Mouse (Mus musculus) liver, embryonic 14.5 days (tissue): ENCODE data around the gene Soat2. TPM values are rescaled to one million over a fixed set of nuclear protein-coding genes. Genes with fewer than 3 reads are reported as not detected.

Experiments used
- ATAC-seq: fragments of 200-750 bp; cut with Nextera tagmentation; 2 replicates; pipeline ENCODE4 v1.8.0; 2017; ENCODE audit warnings: moderate number of reproducible peaks, mild to moderate bottlenecking, moderate library complexity; ENCODE audit not compliant: insufficient read depth
- DNase-seq, 3 experiments: peaks; one replicate each; pipeline ENCODE4 v3.0.0-alpha.2; 2012 to 2013; ENCODE audit warnings: low read depth in 3 of 3, low spot score in 3 of 3
- H3K27ac ChIP-seq: fragments of 300-500 bp; sonication (generic); 2 replicates; pipeline ENCODE4 v1.5.1; 2014; ENCODE audit warnings: moderate library complexity, mild to moderate bottlenecking, control low read depth, inconsistent platforms
- H3K27me3 ChIP-seq: fragments of 300-500 bp; sonication (generic); 2 replicates; pipeline ENCODE4 v1.6.1; 2014; ENCODE audit warnings: mild to moderate bottlenecking, low read length, moderate library complexity; ENCODE audit not compliant: control insufficient read depth, insufficient read depth
- H3K36me3 ChIP-seq: fragments of 300-500 bp; sonication (generic); replicated peaks from 2 replicates; pipeline ENCODE4 v1.6.1; 2014; ENCODE audit warnings: low read depth; ENCODE audit not compliant: control insufficient read depth, insufficient read depth
- H3K4me1 ChIP-seq, 2 experiments: fragments of 200-500 bp in 1 of 2; fragments of 300-500 bp in 1 of 2; sonication (generic) in 1 of 2; replicated peaks; 2 replicates each; pipeline ENCODE4 v1.6.1; 2012 to 2014; ENCODE audit warnings: antibody characterized with exemption in 1 of 2, inconsistent platforms in 1 of 2, low read length in 1 of 2; ENCODE audit not compliant: control insufficient read depth in 2 of 2, insufficient read depth in 2 of 2
- H3K4me2 ChIP-seq: fragments of 300-500 bp; sonication (generic); 2 replicates; pipeline ENCODE4 v1.6.1; 2014; ENCODE audit warnings: low read depth, mild to moderate bottlenecking, control low read depth, moderate library complexity
- H3K4me3 ChIP-seq, 2 experiments: fragments of 200-500 bp in 1 of 2; fragments of 300-500 bp in 1 of 2; sonication (generic) in 1 of 2; 2 replicates each; pipeline ENCODE4 v1.5.1; 2012 to 2014; ENCODE audit warnings: low read depth in 2 of 2, low read length in 2 of 2, mild to moderate bottlenecking in 2 of 2, control low read depth in 1 of 2, inconsistent platforms in 1 of 2, moderate library complexity in 1 of 2; ENCODE audit not compliant: insufficient read depth in 1 of 2
- H3K9ac ChIP-seq: fragments of 300-500 bp; sonication (generic); replicated peaks from 2 replicates; pipeline ENCODE4 v1.6.1; 2014; ENCODE audit warnings: mild to moderate bottlenecking, control low read depth, moderate library complexity
- H3K9me3 ChIP-seq: fragments of 300-500 bp; sonication (generic); 2 replicates; pipeline ENCODE4 v1.6.1; 2016; ENCODE audit warnings: low read length, mixed read lengths; ENCODE audit not compliant: control insufficient read depth
- CTCF ChIP-seq: IDR thresholded peaks from 2 replicates; pipeline ENCODE4 v1.5.1; 2016; ENCODE audit warnings: antibody characterized with exemption, low read depth, control low read depth
- EP300 ChIP-seq: IDR thresholded peaks from 2 replicates; pipeline ENCODE4 v1.6.1; 2016; ENCODE audit warnings: antibody characterized with exemption, low read depth
- WGBS: fragments of 180-500 bp; shearing (Covaris S2); extraction: QIAGEN DNeasy Blood & Tissue Kit; methylation state at CpG from one replicate; pipeline ENCODE4 v1.1.7; 2014; ENCODE audit not compliant: insufficient replicate concordance; 5-methylcytosine and 5-hydroxymethylcytosine counted together
- polyA plus RNA-seq, 2 experiments: library from polyadenylated mRNA; depleted of rRNA in 1 of 2; stranded (reverse) in 1 of 2; unstranded in 1 of 2; fragments of >200 nt; fragmentation: Nextera tagmentation in 1 of 2; extraction: Ambion mirVana in 1 of 2; gene quantifications; 2 replicates each; pipeline versions ENCODE4 v1.2.1 to v1.2.3; 2012 to 2014

The Soat2 gene
- polyA plus RNA-seq, 2 experiments, result 21.9 to 34.4 TPM

GRCm38 (mm10) chr15:102110701-102111494, 39.4 kb upstream of the Soat2 start:
- Histone ChIP-seq H3K9me3 (no peaks in the 10 kb centered on the region), H3K4me2 (no peak overlapping the region), H3K36me3 (no peaks in the 10 kb centered on the region), H3K4me3 (no peak overlapping the region), H3K4me1 (peaks cover 0 to 2% of the 10 kb centered on the region in 2 experiments; a peak in 1 of 4 replicates), H3K9ac (no peak overlapping the region), H3K27ac (no peak overlapping the region), H3K27me3 (peaks cover 4% of the 10 kb centered on the region)
- ATAC-seq (no peak), DNase-seq (no peak)
- WGBS, result 61% methylated on average over 29 of the region's 29 CpGs
- TF ChIP-seq EP300, result no peak

GRCm38 (mm10) chr15:102111495-102111829, 38.9 kb upstream of the Soat2 start:
- Histone ChIP-seq H3K9ac (no peak overlapping the region), H3K4me1 (peaks cover 0 to 2% of the 10 kb centered on the region in 2 experiments; a peak in 1 of 4 replicates), H3K27ac (no peak overlapping the region), H3K36me3 (no peaks in the 10 kb centered on the region), H3K4me2 (no peak overlapping the region), H3K27me3 (peaks cover 2% of the 10 kb centered on the region), H3K4me3 (no peak overlapping the region), H3K9me3 (no peaks in the 10 kb centered on the region)
- TF ChIP-seq CTCF (no peak), EP300 (no peak)
- WGBS, result 68% methylated on average over 11 of the region's 11 CpGs
- no peak for ATAC-seq
- no peak for DNase-seq

- no peak for DNase-seq
- Histone ChIP-seq H3K9ac (no peak overlapping the region), H3K4me2 (no peak overlapping the region), H3K27ac (no peak overlapping the region), H3K9me3 (no peaks in the 10 kb centered on the region), H3K4me1 (peaks cover 0 to 2% of the 10 kb centered on the region in 2 experiments; a peak in 1 of 4 replicates), H3K27me3 (no peaks in the 10 kb centered on the region), H3K36me3 (no peaks in the 10 kb centered on the region), H3K4me3 (no peak overlapping the region)
- TF ChIP-seq CTCF (no peak), EP300 (no peak)
- WGBS, result 78% methylated on average over 6 of the region's 6 CpGs
- no peak for ATAC-seq
These were observed 38.1 kb upstream of the Soat2 start for GRCm38 (mm10) chr15:102112181-102112580.

GRCm38 (mm10) chr15:102112827-102113226, 37.5 kb upstream of the Soat2 start:
- Histone ChIP-seq H3K27me3 (no peaks in the 10 kb centered on the region), H3K4me1 (peaks cover 0 to under 1% of the 10 kb centered on the region in 2 experiments; a peak in 1 of 4 replicates), H3K9me3 (no peaks in the 10 kb centered on the region), H3K9ac (no peak overlapping the region), H3K4me2 (no peak overlapping the region), H3K4me3 (no peak overlapping the region), H3K27ac (no peak overlapping the region), H3K36me3 (no peaks in the 10 kb centered on the region)
- WGBS, result 63% methylated on average over 8 of the region's 8 CpGs
- DNase-seq (no peak), ATAC-seq (no peak)
- TF ChIP-seq EP300 (no peak), CTCF (no peak)

- H3K4me1 ChIP-seq, result no peaks in the 10 kb centered on the region
- H3K9me3 ChIP-seq, result no peaks in the 10 kb centered on the region
- H3K4me2 ChIP-seq, result no peak overlapping the region
- H3K27ac ChIP-seq, result no peak overlapping the region
- ATAC-seq (no peak), DNase-seq (no peak)
- H3K4me3 ChIP-seq, result no peak overlapping the region
- H3K9ac ChIP-seq, result no peak overlapping the region
- WGBS, result 66% methylated on average over 4 of the region's 4 CpGs
- H3K27me3 ChIP-seq, result no peaks in the 10 kb centered on the region
- TF ChIP-seq CTCF (no peak), EP300 (no peak)
- no peaks in the 10 kb centered on the region; the same call in 1 of the 2 replicates for H3K36me3 ChIP-seq
These were observed 36.7 kb upstream of the Soat2 start for GRCm38 (mm10) chr15:102113674-102114073.
